Mouse (Mus musculus) E14TG2a.4 (cell line): Measurements from ENCODE around the gene Med13l.

Experiments
- CTCF ChIP-seq: conservative IDR thresholded peaks from 2 replicates; pipeline ENCODE4 v1.5.1; 2014; ENCODE audit warnings: low read length
- NANOG ChIP-seq: IDR thresholded peaks from 2 replicates; pipeline ENCODE4 v1.6.1; 2014; ENCODE audit warnings: borderline replicate concordance, low read length, mixed read lengths
- POU5F1 ChIP-seq: IDR thresholded peaks from 2 replicates; pipeline ENCODE4 v1.6.1; 2014; ENCODE audit warnings: low read length, borderline replicate concordance

GRCm38 (mm10) chr5:118514842-118515241 lies 45.6 kb upstream of the Med13l start:
- TF ChIP-seq CTCF: no peak
- TF ChIP-seq POU5F1: no peak
- no peak for TF ChIP-seq NANOG
